Mouse (Mus musculus) heart, postnatal 14 days (tissue): ENCODE data around the gene Prr15l. TPM values are rescaled to one million over a fixed set of nuclear protein-coding genes. Genes with fewer than 3 reads are reported as not detected.

ENCODE experiments used
- DNase-seq, 2 experiments: peaks; one replicate each; pipeline ENCODE4 v3.0.0; 2021 to 2022
- intact Hi-C: fragments of 180-260 bp; cut with DNase I; formaldehyde crosslinking; loops from one replicate; pipeline ENCODE4 v1.15.1; 2025
- long read RNA-seq, 2 experiments: library from polyadenylated mRNA; stranded (forward); transcript quantifications; one replicate each; pipeline ENCODE4 v2.0.0; 2021
- total RNA-seq, 2 experiments: library from RNA; stranded (reverse); gene quantifications; 2 replicates each; pipeline ENCODE4 v1.2.3; 2021

Gene Prr15l
- 1 to 10 TPM in 1 of 2 experiments, under 1 TPM in 1; 0.88 to 1.8 TPM for total RNA-seq
- long read RNA-seq, experiment 1, partial matches to known transcripts, result 1 of 2 reads
- long read RNA-seq, experiment 1, other reads (novel, unspliced or antisense), result 0 of 2 reads
- long read RNA-seq, experiment 2, partial matches to known transcripts, result 0 of 2 reads
- long read RNA-seq, experiment 2, other reads (novel, unspliced or antisense), result 0 of 2 reads

- intact Hi-C loops, result no loop called here
- no peak for DNase-seq
These were observed at the start of gene Prr15l for GRCm38 (mm10) chr11:96928088-96928487. Gene Prr15l (plus strand): TSS chr11:96928104.

GRCm38 (mm10) chr11:96878715-96879114, 49.2 kb upstream of the Prr15l start:
- intact Hi-C loops, result no loop called here

DNA sequence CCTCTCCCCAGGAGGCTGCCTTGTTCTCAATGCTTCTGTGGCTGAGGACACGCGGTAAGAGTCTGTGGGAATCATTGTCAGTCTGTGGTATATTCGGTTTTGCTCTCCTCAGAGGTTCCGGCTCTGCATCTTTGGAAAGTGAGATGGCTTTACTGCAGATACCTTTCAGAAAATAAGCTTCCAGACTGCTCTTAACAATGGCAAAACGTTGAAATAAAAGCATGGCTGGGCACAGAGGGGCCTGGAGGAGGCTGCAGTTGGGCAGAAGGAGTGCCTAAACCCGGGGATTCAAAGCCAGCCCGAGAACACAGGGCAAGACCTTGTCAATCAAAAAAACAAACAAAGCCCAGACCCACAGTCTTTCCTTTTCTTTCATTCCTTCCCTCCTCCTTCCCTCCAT, 48.5 kb upstream of the Prr15l start:
- DNase-seq, result no peak
- intact Hi-C loops, result no loop called here

More at GRCm38 (mm10) chr11:96878715-96879114, 49.2 kb upstream of the Prr15l start:
- DNase-seq, result no peak

DNA sequence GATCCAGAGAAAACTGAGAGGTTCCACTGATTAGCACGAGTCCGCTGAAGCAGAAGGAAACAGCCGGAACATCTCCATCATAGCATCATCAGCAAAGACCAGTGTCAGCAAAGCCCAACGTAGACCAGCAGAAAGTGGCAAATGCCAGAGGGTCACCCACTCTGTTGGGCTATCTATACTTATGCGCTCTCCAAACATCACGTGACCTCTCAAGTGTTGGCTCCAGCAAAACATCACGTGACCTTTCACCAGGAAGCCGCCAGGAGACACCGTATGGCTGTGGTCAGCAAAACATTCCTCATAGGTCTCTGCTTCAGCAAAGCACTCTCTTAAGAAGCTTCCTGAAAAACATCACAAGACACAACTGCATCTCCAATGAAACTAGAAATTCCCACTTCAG, 47.6 kb upstream of the Prr15l start:
- no peak for DNase-seq
- intact Hi-C loops, result no loop called here

DNA sequence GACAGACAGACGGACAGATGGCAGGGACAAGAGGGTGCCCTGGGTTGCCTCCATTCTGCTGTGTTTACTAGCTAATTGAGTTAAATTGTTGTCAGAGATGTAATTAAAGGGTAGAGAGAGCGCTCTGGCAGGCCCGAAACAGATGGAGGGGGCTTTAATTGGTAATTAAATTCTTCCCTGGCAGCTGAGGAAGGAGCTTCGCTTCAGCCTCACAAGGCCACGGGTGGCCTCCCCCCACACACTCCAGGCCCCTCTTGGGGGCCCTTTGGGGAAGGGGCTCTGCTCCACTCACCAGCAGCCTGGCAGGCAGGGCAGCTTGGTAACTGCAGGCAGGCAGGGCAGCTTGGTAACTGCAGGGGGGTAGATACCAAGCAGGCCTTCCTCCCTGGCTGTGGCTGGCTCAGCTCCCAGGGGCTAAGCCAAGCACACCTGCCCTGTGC, 42.0 kb upstream of the Prr15l start:
- intact Hi-C loops, result no loop called here
- no peak for DNase-seq

DNA sequence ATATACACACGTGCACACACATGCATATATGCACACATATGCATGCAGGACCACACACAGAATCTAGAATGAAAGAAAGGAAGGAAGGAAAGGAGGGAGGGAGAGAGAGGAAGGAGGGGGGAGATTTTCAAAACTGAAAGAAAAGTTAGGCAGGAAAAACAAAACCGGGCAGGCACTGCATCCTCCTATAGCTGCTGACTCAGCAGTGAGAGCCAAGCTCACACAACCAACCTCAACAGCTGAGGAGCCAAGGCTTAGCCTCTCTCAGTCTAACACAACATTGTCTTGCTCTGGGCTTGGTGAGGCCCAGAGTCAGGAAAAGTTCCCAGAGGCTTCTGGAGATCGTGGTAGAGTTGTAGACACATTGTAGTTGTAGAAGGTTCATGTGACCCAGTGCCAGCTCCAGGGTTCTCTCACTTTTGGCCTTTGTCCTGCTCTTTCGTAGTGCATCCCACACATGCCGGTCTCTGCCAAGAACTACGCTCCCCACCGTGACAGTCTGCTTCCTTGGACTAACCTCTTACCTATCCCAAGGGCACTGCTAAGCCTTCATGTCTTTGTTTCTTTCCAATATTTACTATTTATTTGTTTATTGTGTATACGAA, 40.9 kb upstream of the Prr15l start:
- DNase-seq, result no peak
- intact Hi-C loops, result no loop called here

DNA sequence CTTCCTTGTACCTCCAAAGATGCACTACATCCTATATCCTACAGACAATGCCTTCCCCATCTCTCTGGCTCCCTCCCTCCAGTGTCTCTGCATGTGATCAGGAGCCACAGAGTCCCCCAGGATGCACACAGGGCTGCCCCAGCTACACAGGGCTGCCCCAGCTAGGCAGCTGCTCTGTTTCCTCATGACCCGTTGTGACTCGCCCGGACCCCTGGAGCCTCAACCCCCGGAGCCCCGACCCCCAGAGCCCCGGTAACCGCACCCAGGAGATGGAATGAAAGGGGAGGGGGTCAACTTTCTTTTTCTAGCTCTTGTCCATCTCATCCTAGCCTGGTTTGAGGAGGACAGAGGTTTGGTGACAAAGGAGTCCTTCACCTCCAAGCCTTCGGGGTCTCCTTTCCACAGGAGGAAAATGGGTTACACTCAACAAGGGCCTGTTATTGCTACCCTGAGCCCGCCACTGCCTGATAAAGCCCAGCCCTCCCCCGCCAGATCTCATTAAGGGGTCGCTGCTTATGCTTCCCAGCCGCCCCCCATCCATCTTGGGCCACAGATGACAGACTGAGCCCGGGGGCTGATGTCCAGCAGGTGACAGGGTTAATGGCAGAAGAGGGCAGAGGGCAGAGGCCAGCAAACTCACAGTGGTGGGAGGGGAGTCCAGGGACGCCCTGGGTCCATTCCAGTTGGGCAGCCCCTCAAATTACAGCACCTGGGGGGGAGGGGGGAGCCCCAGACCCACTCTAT, 35.9 kb upstream of the Prr15l start:
- DNase-seq, result no peak
- intact Hi-C loops, result no loop called here

- intact Hi-C loops, result no loop called here
- no peak for DNase-seq
These were observed 34.6 kb upstream of the Prr15l start for GRCm38 (mm10) chr11:96893203-96893842.

DNA sequence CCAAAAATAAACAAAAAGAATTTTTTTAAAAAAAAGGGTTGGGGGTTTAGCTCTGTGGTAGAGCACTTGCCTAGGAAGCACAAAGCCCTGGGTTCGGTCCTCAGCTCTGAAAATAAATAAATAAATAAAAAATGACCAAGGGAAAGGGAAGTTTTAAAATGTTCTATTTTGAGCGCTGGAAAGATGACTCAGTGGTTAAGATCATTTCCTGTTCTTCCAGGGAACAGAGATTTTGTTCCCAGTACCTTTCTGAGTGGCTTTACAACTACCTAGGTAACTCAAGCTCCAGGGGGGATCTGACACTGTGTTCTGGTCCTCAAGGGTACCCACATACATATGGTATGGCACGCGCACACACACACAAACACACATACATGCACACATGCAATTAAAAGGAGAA, 32.0 kb upstream of the Prr15l start:
- DNase-seq, result no peak
- intact Hi-C loops, result no loop called here

DNA sequence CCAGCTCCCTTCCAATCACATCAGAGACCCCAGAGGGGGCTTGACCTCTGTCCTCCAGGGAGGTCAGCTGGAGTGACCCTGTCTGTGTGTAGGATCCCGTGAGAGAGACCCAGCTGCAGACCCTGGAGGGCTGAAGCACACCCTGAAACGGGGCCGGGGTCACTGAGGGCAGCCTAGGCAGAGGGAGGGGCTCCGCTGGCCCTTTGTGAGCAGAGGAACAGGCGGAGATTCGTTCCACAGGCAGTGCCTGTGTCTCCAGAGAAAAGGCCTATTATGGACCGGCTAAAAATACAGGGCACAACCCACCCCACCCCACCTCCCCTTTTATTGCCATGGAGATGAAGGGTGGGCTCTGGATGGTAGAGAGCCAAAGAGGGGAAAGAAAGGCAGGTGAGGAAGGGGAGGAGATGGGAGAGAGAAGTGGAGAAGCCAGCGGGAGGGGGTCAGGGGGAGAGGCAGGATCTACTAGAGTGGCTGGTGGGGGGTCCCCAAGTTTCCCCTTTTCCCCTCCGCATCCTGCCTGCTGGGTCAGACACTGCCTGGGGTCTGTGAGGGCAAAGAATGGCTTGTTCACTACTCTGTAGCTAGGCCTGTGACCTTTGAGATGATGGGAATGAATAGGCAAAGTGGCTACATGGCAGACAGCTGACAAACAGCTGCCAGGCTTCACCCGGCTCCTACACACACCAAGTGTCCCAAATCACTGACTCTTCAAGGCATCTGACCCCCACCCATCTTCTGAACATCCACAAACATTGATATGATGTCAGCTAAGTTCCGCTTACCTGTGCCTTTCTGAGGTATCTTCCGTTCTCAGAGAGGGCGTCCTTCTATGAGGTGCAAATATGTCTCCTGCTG, 28.2 kb upstream of the Prr15l start:
- no peak for DNase-seq
- intact Hi-C loops, result no loop called here

- intact Hi-C loops, result no loop called here
These were observed 26.6 kb upstream of the Prr15l start for GRCm38 (mm10) chr11:96901332-96901731.

GRCm38 (mm10) chr11:96902639-96903635, 25.0 kb upstream of the Prr15l start:
- no peak for DNase-seq
- intact Hi-C loops, result no loop called here

More at GRCm38 (mm10) chr11:96901332-96901731, 26.6 kb upstream of the Prr15l start:
- no peak for DNase-seq

DNA sequence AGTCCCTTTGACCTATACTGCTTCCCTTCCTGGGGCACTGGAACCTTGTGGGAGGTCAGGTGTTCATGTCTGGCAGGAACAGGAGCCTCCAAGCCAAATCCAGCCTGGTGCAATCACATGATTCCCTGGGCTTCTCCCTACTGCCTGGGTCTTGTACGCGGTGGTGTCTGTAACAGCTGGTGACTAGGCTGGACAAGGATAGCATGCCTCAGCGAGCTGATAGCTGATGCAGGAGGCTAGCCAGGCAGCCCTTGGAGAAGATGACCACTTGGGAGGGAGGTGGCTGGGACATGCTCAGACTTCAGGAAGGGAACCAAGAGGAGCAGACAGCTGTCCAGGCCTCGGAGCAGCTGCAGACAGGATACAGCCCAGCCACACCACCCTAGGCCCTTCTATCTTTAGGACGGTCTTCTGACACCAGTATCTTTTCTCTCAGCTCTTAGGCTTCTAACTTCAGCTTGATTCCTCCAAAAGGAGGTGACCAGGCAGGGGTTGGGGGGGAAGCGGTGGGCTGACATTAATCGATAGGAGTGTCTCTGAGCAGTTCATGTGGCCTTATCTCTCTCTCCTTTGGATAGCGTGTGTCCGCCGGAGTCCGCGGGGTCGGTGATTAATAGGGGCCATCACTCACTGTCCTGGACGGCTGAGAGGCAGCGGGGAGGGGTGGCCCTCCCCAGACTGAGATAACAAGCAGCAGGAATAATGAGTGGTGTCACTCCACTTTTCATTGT, 21.3 kb upstream of the Prr15l start:
- DNase-seq, result peak; percentile 45 to 53
- intact Hi-C loops, result loop anchor here (5.0 kb wide), 1 partner anchor 144 kb away; no protein-coding TSS in a partner anchor

GRCm38 (mm10) chr11:96908594-96908993, 19.3 kb upstream of the Prr15l start:
- intact Hi-C loops, result loop anchor here (5.0 kb wide), 1 partner anchor 146 kb away; no protein-coding TSS in a partner anchor
- no peak for DNase-seq

- DNase-seq, result peak; percentile 78 to 88
These were observed 17.9 kb upstream of the Prr15l start for GRCm38 (mm10) chr11:96910003-96910402.

DNA sequence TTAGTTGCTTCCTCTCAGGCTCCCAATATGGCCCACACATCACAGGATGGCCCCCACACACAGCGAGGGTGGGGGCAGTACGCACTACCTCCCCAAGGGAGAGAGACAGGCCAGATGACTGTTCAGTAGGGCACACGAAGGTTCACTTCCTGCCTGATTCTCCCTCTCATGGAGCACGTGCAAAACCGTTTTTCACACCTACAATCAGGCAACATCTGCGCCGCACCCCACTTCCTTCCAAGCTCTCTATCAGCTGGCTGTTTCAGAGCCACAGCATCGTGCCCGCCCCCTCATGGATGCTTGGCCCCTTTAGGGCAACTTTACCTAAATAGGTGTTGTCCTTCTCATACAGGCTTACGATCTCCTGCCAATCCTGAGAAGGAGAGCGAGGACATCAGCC, 15.2 kb upstream of the Prr15l start:
- no peak for DNase-seq
- intact Hi-C loops, result loop anchor here (5.0 kb wide), 1 partner anchor 135 kb away; the partner anchor contains the start of gene Snx11

More at GRCm38 (mm10) chr11:96910003-96910402, 17.9 kb upstream of the Prr15l start:
- intact Hi-C loops, result loop anchor here (5.0 kb wide), 1 partner anchor 133 kb away; the partner anchor contains the start of gene Snx11

- intact Hi-C loops, result loop anchor here (2.0 kb wide), 2 partner anchors 23 to 111 kb away; no protein-coding TSS in a partner anchor
- peak; percentile 99 for DNase-seq
These were observed 11.6 kb upstream of the Prr15l start, which contains the start of gene Cdk5rap3 for GRCm38 (mm10) chr11:96916044-96916884. Gene Cdk5rap3 (minus strand): TSS chr11:96916496.
